Mouse (Mus musculus): ENCODE measurements around the gene Ugt1a2. TPM values are rescaled to one million over a fixed set of nuclear protein-coding genes. Genes with fewer than 3 reads are reported as not detected.

Ugt1a2 gene
- polyA plus RNA-seq, 1 experiment, result not detected

DNA sequence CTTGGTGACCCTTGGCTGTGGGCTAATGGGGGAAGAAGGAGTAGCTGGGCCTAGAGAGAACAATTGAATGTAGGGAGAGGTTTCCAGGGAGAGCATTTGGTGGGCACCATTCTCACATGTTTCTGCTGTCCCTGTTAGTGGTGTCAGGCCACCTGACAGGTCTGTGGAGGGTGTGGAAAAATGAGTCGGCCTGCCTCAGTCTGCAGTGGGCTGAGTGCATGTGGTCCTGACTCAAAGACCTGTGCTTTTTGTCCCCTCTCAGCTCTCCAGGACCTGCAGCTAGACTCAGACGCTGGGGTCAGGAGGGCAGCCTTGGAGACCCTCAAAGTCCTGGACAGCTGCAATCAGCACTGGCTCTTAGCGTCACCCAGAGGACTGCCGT lies 59.2 kb downstream of the Ugt1a2 start:
- Histone ChIP-seq H3K36me3 (ENCODE audit: control insufficient read depth, insufficient read depth) (peaks cover 37% of the 10 kb centered on the region), H3K79me2 (ENCODE audit: control insufficient read depth, insufficient read depth) (peaks cover 26% of the 10 kb centered on the region), H3K27me3 (ENCODE audit: control insufficient read depth, insufficient read depth, insufficient read length) (no peaks in the 10 kb centered on the region), H3K4me3 (ENCODE audit: insufficient read depth, poor library complexity, severe bottlenecking) (no peak overlapping the region), H3ac (ENCODE audit: control insufficient read depth, insufficient read length, low read depth) (no peak overlapping the region), H3K79me3 (ENCODE audit: low read depth) (peaks cover 2% of the 10 kb centered on the region)
- TF ChIP-seq MYOD1 (IDR thresholded peaks at IDR 0.05; ENCODE audit: control insufficient read depth, insufficient read length, low read depth) (no peak), FOSL1 (IDR thresholded peaks at IDR 0.05; ENCODE audit: insufficient read depth, low read length, poor library complexity, severe bottlenecking) (no peak)

DNA sequence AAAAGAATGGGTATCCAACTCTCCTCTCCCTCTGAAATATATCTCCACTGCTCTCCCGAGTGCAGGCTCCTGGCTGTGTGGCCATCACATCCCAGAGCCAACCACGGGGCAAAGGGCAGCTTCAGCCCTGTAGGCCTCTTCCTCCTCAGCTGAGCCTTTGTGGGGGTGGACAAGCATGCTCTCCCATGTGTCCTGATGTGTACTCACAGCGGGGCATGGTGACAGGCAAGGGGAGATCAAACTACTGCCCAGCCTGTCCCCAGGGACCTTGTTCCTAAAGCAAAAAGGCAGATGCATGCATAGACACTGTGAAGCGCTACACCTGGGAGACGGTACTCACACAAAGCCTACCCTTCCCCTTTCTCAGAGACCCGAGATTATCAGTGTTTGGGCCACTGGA lies 59.7 kb downstream of the Ugt1a2 start:
- Histone ChIP-seq H3K79me3 (ENCODE audit: low read depth) (peaks cover 2% of the 10 kb centered on the region), H3K27me3 (ENCODE audit: control insufficient read depth, insufficient read depth, insufficient read length) (no peaks in the 10 kb centered on the region), H3K36me3 (ENCODE audit: control insufficient read depth, insufficient read depth) (peaks cover 42% of the 10 kb centered on the region), H3ac (ENCODE audit: control insufficient read depth, insufficient read length, low read depth) (no peak overlapping the region), H3K4me3 (ENCODE audit: insufficient read depth, poor library complexity, severe bottlenecking) (no peak overlapping the region), H3K79me2 (ENCODE audit: control insufficient read depth, insufficient read depth) (peaks cover 31% of the 10 kb centered on the region)
- TF ChIP-seq MYOG (IDR thresholded peaks at IDR 0.05; ENCODE audit: control insufficient read depth, extremely low read depth, insufficient read length) (no peak), CEBPB (IDR thresholded peaks at IDR 0.05; ENCODE audit: low read depth) (no peak), CTCF (IDR thresholded peaks at IDR 0.05; ENCODE audit: control insufficient read depth, insufficient read depth, insufficient read length) (no peak), FOSL1 (IDR thresholded peaks at IDR 0.05; ENCODE audit: insufficient read depth, low read length, poor library complexity, severe bottlenecking) (no peak), MAX (IDR thresholded peaks at IDR 0.05) (no peak), MYOD1 (IDR thresholded peaks at IDR 0.05; ENCODE audit: control insufficient read depth, insufficient read length, low read depth) (no peak), USF1 (IDR thresholded peaks at IDR 0.05; ENCODE audit: low read depth) (no peak)

DNA sequence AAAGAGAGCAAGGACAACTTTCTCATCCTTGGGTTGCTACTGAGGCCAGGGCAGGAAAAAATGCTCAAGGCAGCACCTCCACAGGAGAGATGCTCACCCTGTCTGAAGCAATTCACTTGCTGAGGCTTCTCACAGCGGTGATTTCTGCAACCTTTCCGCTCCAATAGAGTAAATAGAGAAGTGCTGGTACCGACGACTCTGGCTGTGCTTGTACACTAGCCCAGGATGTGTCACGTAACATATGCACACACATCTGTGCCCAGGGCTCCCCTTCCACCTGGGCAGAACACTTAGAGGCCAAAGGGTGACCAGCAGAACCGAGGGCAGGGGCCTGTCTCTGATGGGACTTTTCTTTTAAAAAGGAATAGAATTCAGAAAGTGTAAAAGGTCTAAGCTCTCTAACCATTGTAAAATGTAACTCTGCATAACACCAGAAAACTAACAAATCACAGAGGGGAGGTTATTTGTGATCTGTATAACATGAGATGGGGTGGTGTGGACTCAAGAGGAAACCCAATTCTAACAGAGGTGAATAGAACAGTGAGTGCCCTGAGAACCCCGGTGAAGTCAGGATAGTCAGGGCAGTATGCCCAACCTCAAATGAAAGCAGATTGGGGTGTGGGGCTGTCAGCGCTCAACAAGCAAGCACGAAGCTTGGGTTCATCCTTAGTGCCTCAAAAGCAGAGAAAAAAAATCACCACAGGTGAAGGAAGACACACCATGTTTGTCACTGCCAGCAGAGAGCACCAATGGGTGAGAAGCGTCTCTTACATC lies 60.4 kb downstream of the Ugt1a2 start:
- Histone ChIP-seq H3K4me3 (ENCODE audit: insufficient read depth, poor library complexity, severe bottlenecking) (no peak overlapping the region), H3K27me3 (ENCODE audit: control insufficient read depth, insufficient read depth, insufficient read length) (no peaks in the 10 kb centered on the region), H3ac (ENCODE audit: control insufficient read depth, insufficient read length, low read depth) (no peak overlapping the region), H3K79me2 (ENCODE audit: control insufficient read depth, insufficient read depth) (peaks cover 38% of the 10 kb centered on the region), H3K79me3 (ENCODE audit: low read depth) (peaks cover 2% of the 10 kb centered on the region), H3K36me3 (ENCODE audit: control insufficient read depth, insufficient read depth) (peaks cover 48% of the 10 kb centered on the region)
- no peak for TF ChIP-seq CEBPB (IDR thresholded peaks at IDR 0.05; ENCODE audit: low read depth)
- no peak for TF ChIP-seq MYOD1 (IDR thresholded peaks at IDR 0.05; ENCODE audit: control insufficient read depth, insufficient read length, low read depth)
- no peak for TF ChIP-seq MAX (IDR thresholded peaks at IDR 0.05)
- no peak for TF ChIP-seq MYOG (IDR thresholded peaks at IDR 0.05; ENCODE audit: control insufficient read depth, extremely low read depth, insufficient read length)
- TF ChIP-seq FOSL1 (IDR thresholded peaks at IDR 0.05; ENCODE audit: insufficient read depth, low read length, poor library complexity, severe bottlenecking), result no peak
- TF ChIP-seq CTCF (IDR thresholded peaks at IDR 0.05; ENCODE audit: control insufficient read depth, insufficient read depth, insufficient read length), result no peak
- no peak for TF ChIP-seq USF1 (IDR thresholded peaks at IDR 0.05; ENCODE audit: low read depth)

DNA sequence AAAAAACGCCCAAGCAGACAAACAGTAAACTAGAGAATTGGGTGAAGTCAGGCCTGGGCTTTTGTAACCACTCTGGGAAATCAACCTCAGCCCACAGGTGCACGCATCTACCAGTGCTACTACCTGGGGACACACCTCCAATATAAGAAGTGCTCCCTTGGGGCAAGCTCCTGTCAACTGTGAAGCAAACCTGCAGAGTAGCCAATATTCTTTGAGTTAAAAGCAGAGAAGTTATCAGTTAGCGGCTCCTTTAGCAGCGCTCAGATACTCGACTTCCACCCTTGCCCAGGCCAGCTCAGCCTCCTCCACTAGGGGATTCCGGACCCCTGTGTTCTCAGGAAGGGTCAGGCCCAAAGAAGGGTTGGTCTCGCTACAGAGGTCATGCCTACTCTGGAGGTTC lies 61.3 kb downstream of the Ugt1a2 start:
- H3K79me3 ChIP-seq (ENCODE audit: low read depth), result peaks cover 9% of the 10 kb centered on the region
- peaks cover 47% of the 10 kb centered on the region for H3K79me2 ChIP-seq (ENCODE audit: control insufficient read depth, insufficient read depth)
- peaks cover 57% of the 10 kb centered on the region for H3K36me3 ChIP-seq (ENCODE audit: control insufficient read depth, insufficient read depth)
- TF ChIP-seq MYOD1 (IDR thresholded peaks at IDR 0.05; ENCODE audit: control insufficient read depth, insufficient read length, low read depth), result no peak
- no peak for TF ChIP-seq USF1 (IDR thresholded peaks at IDR 0.05; ENCODE audit: low read depth)
- no peak for TF ChIP-seq CEBPB (IDR thresholded peaks at IDR 0.05; ENCODE audit: low read depth)
- TF ChIP-seq FOSL1 (IDR thresholded peaks at IDR 0.05; ENCODE audit: insufficient read depth, low read length, poor library complexity, severe bottlenecking), result no peak
- TF ChIP-seq CTCF (IDR thresholded peaks at IDR 0.05; ENCODE audit: control insufficient read depth, insufficient read depth, insufficient read length), result no peak
- no peak for TF ChIP-seq MAX (IDR thresholded peaks at IDR 0.05)
- TF ChIP-seq MYOG (IDR thresholded peaks at IDR 0.05; ENCODE audit: control insufficient read depth, extremely low read depth, insufficient read length), result no peak
- H3K4me3 ChIP-seq (ENCODE audit: insufficient read depth, poor library complexity, severe bottlenecking), result no peak overlapping the region
- no peak overlapping the region for H3ac ChIP-seq (ENCODE audit: control insufficient read depth, insufficient read length, low read depth)
- H3K27me3 ChIP-seq (ENCODE audit: control insufficient read depth, insufficient read depth, insufficient read length), result no peaks in the 10 kb centered on the region

DNA sequence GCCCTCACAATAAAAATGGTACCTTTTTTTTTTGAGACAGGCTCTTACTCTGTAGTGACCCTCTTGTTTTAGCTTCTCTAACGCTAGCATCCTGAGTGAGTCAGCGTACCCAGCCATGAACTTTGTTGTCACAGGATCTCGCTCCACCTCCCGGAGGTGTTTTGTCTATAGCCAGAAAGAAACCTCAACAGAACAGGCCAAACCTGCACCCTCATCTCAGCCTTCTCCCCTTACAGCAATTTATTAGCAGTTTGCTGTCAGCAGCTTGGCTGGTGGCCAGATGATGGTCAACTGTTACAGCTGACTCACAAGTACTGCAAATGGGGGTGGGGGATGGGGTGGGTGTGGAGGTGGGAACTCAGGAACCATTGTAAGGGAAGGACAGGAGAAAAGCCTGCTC lies 61.9 kb downstream of the Ugt1a2 start:
- no peak for TF ChIP-seq FOSL1 (IDR thresholded peaks at IDR 0.05; ENCODE audit: insufficient read depth, low read length, poor library complexity, severe bottlenecking)
- no peak for TF ChIP-seq MAX (IDR thresholded peaks at IDR 0.05)
- TF ChIP-seq MYOG (IDR thresholded peaks at IDR 0.05; ENCODE audit: control insufficient read depth, extremely low read depth, insufficient read length), result no peak
- TF ChIP-seq MYOD1 (IDR thresholded peaks at IDR 0.05; ENCODE audit: control insufficient read depth, insufficient read length, low read depth), result no peak
- no peak for TF ChIP-seq USF1 (IDR thresholded peaks at IDR 0.05; ENCODE audit: low read depth)
- no peak for TF ChIP-seq CTCF (IDR thresholded peaks at IDR 0.05; ENCODE audit: control insufficient read depth, insufficient read depth, insufficient read length)
- TF ChIP-seq CEBPB (IDR thresholded peaks at IDR 0.05; ENCODE audit: low read depth), result no peak
- Histone ChIP-seq H3K27me3 (ENCODE audit: control insufficient read depth, insufficient read depth, insufficient read length) (no peaks in the 10 kb centered on the region), H3K79me2 (ENCODE audit: control insufficient read depth, insufficient read depth) (peaks cover 52% of the 10 kb centered on the region), H3K36me3 (ENCODE audit: control insufficient read depth, insufficient read depth) (peaks cover 63% of the 10 kb centered on the region), H3K79me3 (ENCODE audit: low read depth) (peaks cover 9% of the 10 kb centered on the region), H3ac (ENCODE audit: control insufficient read depth, insufficient read length, low read depth) (no peak overlapping the region), H3K4me3 (ENCODE audit: insufficient read depth, poor library complexity, severe bottlenecking) (no peak overlapping the region)

DNA sequence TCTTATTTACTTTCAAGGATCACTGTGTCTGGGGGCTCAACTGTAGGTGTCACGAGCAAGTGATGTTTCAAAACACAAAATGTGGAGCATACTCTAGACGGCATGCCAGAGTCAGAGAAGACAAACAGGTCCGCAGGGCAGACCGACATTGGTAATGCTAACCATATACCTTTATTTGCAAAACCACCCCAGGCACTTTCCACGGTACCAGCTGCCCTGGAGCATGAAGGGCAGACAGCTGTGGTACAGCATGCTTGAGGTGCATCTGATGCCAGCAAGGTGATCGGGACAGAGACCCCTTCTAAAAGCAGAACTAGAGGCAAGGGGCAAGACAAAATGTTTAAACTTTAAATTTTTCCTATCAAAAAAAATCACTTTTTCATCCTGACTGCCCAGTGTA lies 62.6 kb downstream of the Ugt1a2 start:
- TF ChIP-seq FOSL1 (IDR thresholded peaks at IDR 0.05; ENCODE audit: insufficient read depth, low read length, poor library complexity, severe bottlenecking), result no peak
- TF ChIP-seq MYOD1 (IDR thresholded peaks at IDR 0.05; ENCODE audit: control insufficient read depth, insufficient read length, low read depth), result no peak
- no peaks in the 10 kb centered on the region for H3K27me3 ChIP-seq (ENCODE audit: control insufficient read depth, insufficient read depth, insufficient read length)
- H3ac ChIP-seq (ENCODE audit: control insufficient read depth, insufficient read length, low read depth), result no peak overlapping the region
- no peak overlapping the region for H3K4me3 ChIP-seq (ENCODE audit: insufficient read depth, poor library complexity, severe bottlenecking)
- H3K36me3 ChIP-seq (ENCODE audit: control insufficient read depth, insufficient read depth), result peaks cover 70% of the 10 kb centered on the region
- peaks cover 59% of the 10 kb centered on the region for H3K79me2 ChIP-seq (ENCODE audit: control insufficient read depth, insufficient read depth)
- peaks cover 9% of the 10 kb centered on the region for H3K79me3 ChIP-seq (ENCODE audit: low read depth)
